Mouse (Mus musculus) testis, adult 2 months (tissue): Measurements from ENCODE around the gene Gabrg3.

ENCODE experiments used
- CTCF ChIP-seq: fragments of 200-500 bp; IDR thresholded peaks from 2 replicates; pipeline ENCODE4 v1.5.1; 2012; ENCODE audit warnings: low read depth, mild to moderate bottlenecking, inconsistent platforms, low read length, moderate library complexity; ENCODE audit not compliant: control insufficient read depth, insufficient read depth, insufficient replicate concordance
- POLR2A ChIP-seq: fragments of 200-500 bp; IDR thresholded peaks from 2 replicates; pipeline ENCODE4 v1.6.1; 2012; ENCODE audit warnings: low read depth, mild to moderate bottlenecking, inconsistent platforms, low read length, moderate library complexity; ENCODE audit not compliant: control insufficient read depth

DNA sequence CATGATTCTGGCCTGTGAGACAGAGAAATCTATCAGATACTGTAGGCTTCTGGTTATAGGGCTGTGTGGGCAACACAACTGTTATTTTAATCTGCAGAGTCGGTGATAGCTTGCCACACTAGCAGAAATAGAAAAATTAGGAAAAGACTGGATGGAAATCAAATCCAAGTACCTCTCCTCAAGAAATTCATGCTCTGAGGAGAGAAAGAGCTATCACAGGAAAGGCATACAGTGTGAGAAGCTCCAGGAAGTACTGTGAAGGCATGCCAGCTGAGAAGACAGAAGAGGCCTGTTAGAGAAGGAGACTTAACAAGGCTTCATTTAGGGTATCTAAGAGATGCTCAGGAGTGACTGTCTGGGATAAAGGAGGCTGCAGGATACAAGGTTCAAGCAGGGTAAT lies 35.7 kb upstream of the Gabrg3 start:
- TF ChIP-seq POLR2A: no peak
- no peak for TF ChIP-seq CTCF
